Mouse (Mus musculus) cortical plate, adult 2 months (tissue): ENCODE data around the gene Vkorc1l1. TPM values are rescaled to one million over a fixed set of nuclear protein-coding genes. Genes with fewer than 3 reads are reported as not detected.

ENCODE experiments used
- H3K27ac ChIP-seq: fragments of 200-500 bp; 2 replicates; pipeline ENCODE4 v1.5.1; 2012; ENCODE audit warnings: low read length, control low read depth, inconsistent platforms; ENCODE audit not compliant: insufficient read depth
- H3K4me1 ChIP-seq: fragments of 200-500 bp; 2 replicates; pipeline ENCODE4 v1.6.1; 2011; ENCODE audit warnings: low read length; ENCODE audit not compliant: control insufficient read depth, insufficient read depth
- H3K4me3 ChIP-seq: fragments of 200-500 bp; 2 replicates; pipeline ENCODE4 v1.5.1; 2011; ENCODE audit warnings: mild to moderate bottlenecking, low read length, control low read depth; ENCODE audit not compliant: insufficient read depth
- CTCF ChIP-seq: fragments of 200-500 bp; IDR thresholded peaks from 2 replicates; pipeline ENCODE4 v1.5.1; 2011; ENCODE audit warnings: mild to moderate bottlenecking, control low read depth, low read length; ENCODE audit not compliant: insufficient read depth; ENCODE audit errors: extremely low read depth
- POLR2A ChIP-seq: fragments of 200-500 bp; IDR thresholded peaks from 2 replicates; pipeline ENCODE4 v1.6.1; 2011; ENCODE audit warnings: mild to moderate bottlenecking, low read length, control low read depth; ENCODE audit not compliant: insufficient read depth; ENCODE audit errors: extremely low read depth
- polyA plus RNA-seq: library from polyadenylated mRNA; depleted of rRNA; stranded (reverse); fragments of >200 nt; gene quantifications from 2 replicates; pipeline ENCODE4 v1.2.3, GENCODE M21; 2012; rRNA removed

Gene Vkorc1l1
- polyA plus RNA-seq, 1 experiment, result 39.4 TPM

- TF ChIP-seq CTCF (no peak), POLR2A (no peak)
- Histone ChIP-seq H3K4me3 (no peak overlapping the region), H3K27ac (no peak overlapping the region), H3K4me1 (no peaks in the 10 kb centered on the region)
Observed at GRCm38 (mm10) chr5:130022366-130022765, 80.6 kb downstream of the Vkorc1l1 start.

- no peaks in the 10 kb centered on the region for H3K4me1 ChIP-seq
- TF ChIP-seq POLR2A (no peak), CTCF (no peak)
- no peak overlapping the region for H3K27ac ChIP-seq
- H3K4me3 ChIP-seq, result peak overlapping the region; percentile 69; the same call in 1 of the 2 replicates
Observed at GRCm38 (mm10) chr5:130023067-130023766, 81.4 kb downstream of the Vkorc1l1 start.

GRCm38 (mm10) chr5:130023767-130024539 is 82.2 kb downstream of the Vkorc1l1 start:
- Histone ChIP-seq H3K4me3 (peak overlapping the region; percentile 69), H3K27ac (no peak overlapping the region), H3K4me1 (peaks cover 1% of the 10 kb centered on the region; the same call in 1 of the 2 replicates)
- no peak; the same call in 1 of the 2 replicates for TF ChIP-seq POLR2A
- peak; percentile 81 for TF ChIP-seq CTCF

- Histone ChIP-seq H3K4me3 (no peak overlapping the region), H3K4me1 (peaks cover 3% of the 10 kb centered on the region; the same call in 1 of the 2 replicates)
- TF ChIP-seq POLR2A, result no peak
- TF ChIP-seq CTCF, result no peak
Observed at GRCm38 (mm10) chr5:130027134-130027533, 85.4 kb downstream of the Vkorc1l1 start.

GRCm38 (mm10) chr5:130027696-130028095 is 85.9 kb downstream of the Vkorc1l1 start:
- Histone ChIP-seq H3K4me3 (no peak overlapping the region), H3K27ac (no peak overlapping the region), H3K4me1 (peaks cover 3% of the 10 kb centered on the region; the same call in 1 of the 2 replicates)
- TF ChIP-seq POLR2A (no peak), CTCF (no peak)

More at GRCm38 (mm10) chr5:130027134-130027533, 85.4 kb downstream of the Vkorc1l1 start:
- H3K27ac ChIP-seq, result no peak overlapping the region

GRCm38 (mm10) chr5:130029142-130029897 is 87.5 kb downstream of the Vkorc1l1 start, which contains the start of the genes Asl and Crcp:
Asl (minus strand) TSS chr5:130029247.
Crcp (plus strand) TSS chr5:130029290.
- 0 out of 2 replicates have a peak within 1 kb of the TSS, but pooled peaks have one; percentile 7 for H3K27ac ChIP-seq
- TF ChIP-seq CTCF (no peak), POLR2A (peak; percentile 75)
- H3K4me1 ChIP-seq, result peaks cover 3% of the 10 kb centered on the region; the same call in 1 of the 2 replicates
- peak within 1 kb of the TSS; percentile 92 for H3K4me3 ChIP-seq

- no peak for TF ChIP-seq POLR2A
- TF ChIP-seq CTCF, result no peak
- no peak overlapping the region for H3K27ac ChIP-seq
- no peak overlapping the region for H3K4me3 ChIP-seq
- peaks cover 3% of the 10 kb centered on the region; the same call in 1 of the 2 replicates for H3K4me1 ChIP-seq
Observed at GRCm38 (mm10) chr5:130031410-130032390, 89.9 kb downstream of the Vkorc1l1 start.

- H3K27ac ChIP-seq, result no peak overlapping the region
- TF ChIP-seq POLR2A (no peak), CTCF (no peak)
- no peak overlapping the region for H3K4me3 ChIP-seq
Observed at GRCm38 (mm10) chr5:130033869-130034268, 92.1 kb downstream of the Vkorc1l1 start.

More at GRCm38 (mm10) chr5:130033869-130034268, 92.1 kb downstream of the Vkorc1l1 start:
- peaks cover 3% of the 10 kb centered on the region; the same call in 1 of the 2 replicates for H3K4me1 ChIP-seq

Other genes starting within 250 kb of the Vkorc1l1 start
- not detected in 2 replicates for gene Sept14, start 233.5 kb upstream of the Vkorc1l1 start, polyA plus RNA-seq
- 100 and 111 TPM in 2 replicates for gene Mrps17, start 226.5 kb upstream of the Vkorc1l1 start, polyA plus RNA-seq
- gene Nipsnap2, start 216.9 kb upstream of the Vkorc1l1 start, polyA plus RNA-seq, result 84.1 and 88.4 TPM in 2 replicates
- 27.4 and 27.5 TPM in 2 replicates for gene Psph, start 154.5 kb upstream of the Vkorc1l1 start, polyA plus RNA-seq
- 16.8 and 19.2 TPM in 2 replicates for gene Sumf2, start 95.0 kb upstream of the Vkorc1l1 start, polyA plus RNA-seq
- gene Chchd2, start 54.5 kb upstream of the Vkorc1l1 start, polyA plus RNA-seq, result 719 and 800 TPM in 2 replicates
- gene Zbed5, start 46.2 kb upstream of the Vkorc1l1 start, polyA plus RNA-seq, result 5.6 and 6.8 TPM in 2 replicates
- 38.1 and 39.9 TPM in 2 replicates for gene Phkg1, start 43.4 kb upstream of the Vkorc1l1 start, polyA plus RNA-seq
- 4.2 and 5.1 TPM in 2 replicates for gene Nupr1l, start 33.4 kb upstream of the Vkorc1l1 start, polyA plus RNA-seq
- 20.2 and 20.9 TPM in 2 replicates for gene Gusb, start 61.1 kb downstream of the Vkorc1l1 start, polyA plus RNA-seq
- gene Asl, start 87.3 kb downstream of the Vkorc1l1 start, polyA plus RNA-seq, result 33.0 and 33.2 TPM in 2 replicates
- gene Crcp, start 87.3 kb downstream of the Vkorc1l1 start, polyA plus RNA-seq, result 41.3 and 44.5 TPM in 2 replicates
- 32.8 and 33.0 TPM in 2 replicates for gene Tpst1, start 131.4 kb downstream of the Vkorc1l1 start, polyA plus RNA-seq
- gene Kctd7, start 202.9 kb downstream of the Vkorc1l1 start, polyA plus RNA-seq, result 8.0 and 8.7 TPM in 2 replicates
- 38.5 and 43.6 TPM in 2 replicates for gene Rabgef1, start 229.8 kb downstream of the Vkorc1l1 start, polyA plus RNA-seq